Mouse (Mus musculus) intestine, embryonic 14.5 days (tissue): ENCODE measurements at regions not wholly inside any gene's neighbourhood (a gene's known extent, or its start where the extent isn't known, plus 50 kb on each side); places are given as distances from the start of the nearest gene placed in this dataset.
A peak's percentile ranks its signal among the peaks of the same experiment; 100 is the strongest.

Experiments used
- ATAC-seq: fragments of 200-750 bp; cut with Nextera tagmentation; replicated peaks from 2 replicates; pipeline ENCODE4 v1.8.0; 2017; ENCODE audit warnings: low read depth, moderate number of reproducible peaks, moderate TSS enrichment, moderate library complexity; ENCODE audit not compliant: low FRiP score, low TSS enrichment
- DNase-seq: peaks from one replicate; pipeline ENCODE4 v3.0.0-alpha.2; 2018; ENCODE audit warnings: low spot score
- H3K27ac ChIP-seq: fragments of 300-500 bp; sonication (generic); 2 replicates; pipeline ENCODE4 v1.5.1; 2014; ENCODE audit warnings: low read depth, mild to moderate bottlenecking, control low read depth
- H3K27me3 ChIP-seq: fragments of 300-500 bp; sonication (generic); replicated peaks from 2 replicates; pipeline ENCODE4 v1.6.1; 2014; ENCODE audit warnings: low read length, control low read depth; ENCODE audit not compliant: control insufficient read depth, insufficient read depth
- H3K36me3 ChIP-seq: fragments of 300-500 bp; sonication (generic); 2 replicates; pipeline ENCODE4 v1.6.1; 2014; ENCODE audit warnings: low read length, control low read depth; ENCODE audit not compliant: control insufficient read depth, insufficient read depth
- H3K4me1 ChIP-seq: fragments of 300-500 bp; sonication (generic); replicated peaks from 2 replicates; pipeline ENCODE4 v1.6.1; 2014; ENCODE audit warnings: low read length, control low read depth, mixed read lengths; ENCODE audit not compliant: control insufficient read depth, insufficient read depth
- H3K4me2 ChIP-seq: fragments of 300-500 bp; sonication (generic); 2 replicates; pipeline ENCODE4 v1.6.1; 2014; ENCODE audit warnings: low read length
- H3K4me3 ChIP-seq: fragments of 300-500 bp; sonication (generic); 2 replicates; pipeline ENCODE4 v1.5.1; 2014; ENCODE audit warnings: low read depth, low read length, control low read depth, mixed read lengths
- H3K9ac ChIP-seq: fragments of 300-500 bp; sonication (generic); 2 replicates; pipeline ENCODE4 v1.6.1; 2014; ENCODE audit warnings: mild to moderate bottlenecking, low read length
- H3K9me3 ChIP-seq: fragments of 300-500 bp; sonication (generic); 2 replicates; pipeline ENCODE4 v1.6.1; 2016; ENCODE audit warnings: low read length, control low read depth; ENCODE audit not compliant: control insufficient read depth
- WGBS: fragments of 180-500 bp; shearing (Covaris S2); extraction: QIAGEN DNeasy Blood & Tissue Kit; methylation state at CpG from one replicate; pipeline ENCODE4 v1.1.7; 2014; 5-methylcytosine and 5-hydroxymethylcytosine counted together

DNA sequence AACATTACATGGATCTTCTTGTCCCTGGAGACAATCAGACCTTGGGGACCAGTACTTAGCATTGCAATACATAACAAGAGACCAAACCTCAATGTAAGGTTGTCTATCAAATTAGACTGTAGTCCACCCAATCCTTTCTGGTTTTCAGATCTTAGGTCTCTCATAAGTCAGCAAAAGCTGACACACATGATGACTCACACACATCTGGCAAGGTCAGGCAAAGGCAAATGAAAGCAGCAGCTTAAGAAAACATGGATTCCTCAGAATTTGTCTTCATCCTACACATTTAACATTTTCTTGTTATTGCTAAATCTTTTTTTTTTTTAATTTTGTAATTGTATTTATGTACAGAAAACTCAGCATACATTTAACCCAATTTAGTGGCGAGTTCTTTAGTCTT lies 52.0 kb downstream of the Gm11983 start:
- H3K27ac ChIP-seq, result no peak overlapping the region
- no peaks in the 10 kb centered on the region for H3K27me3 ChIP-seq
- H3K4me3 ChIP-seq, result no peak overlapping the region
- no peaks in the 10 kb centered on the region for H3K36me3 ChIP-seq
- no peak for DNase-seq
- H3K4me1 ChIP-seq, result no peaks in the 10 kb centered on the region
- 100% methylated on average over 1 of the region's 1 CpGs for WGBS
- H3K9me3 ChIP-seq, result no peaks in the 10 kb centered on the region
- H3K4me2 ChIP-seq, result no peak overlapping the region
- H3K9ac ChIP-seq, result no peak overlapping the region
- no peak for ATAC-seq

DNA sequence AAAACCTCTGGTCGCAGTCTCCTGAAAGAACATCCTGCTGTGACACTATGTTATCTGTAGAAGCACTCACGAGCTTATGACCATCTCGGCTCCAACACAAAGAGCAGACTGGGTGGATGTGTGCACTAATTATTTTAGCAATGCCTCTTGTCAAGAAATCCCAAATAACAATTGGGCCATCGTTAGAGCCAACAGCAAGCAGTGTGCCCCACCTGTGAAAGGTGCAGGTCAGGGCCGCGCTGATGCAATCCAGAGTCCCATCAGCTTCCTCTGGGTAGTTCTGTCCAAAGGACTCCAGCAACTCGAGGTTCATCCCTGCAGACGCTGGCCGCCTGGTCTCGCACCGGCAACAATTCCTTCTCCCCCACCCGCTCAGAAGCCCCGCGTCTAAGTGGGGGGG lies 54.6 kb downstream of the Gm11983 start:
- no peak overlapping the region for H3K9ac ChIP-seq
- no peaks in the 10 kb centered on the region for H3K36me3 ChIP-seq
- H3K4me1 ChIP-seq, result no peaks in the 10 kb centered on the region
- no peaks in the 10 kb centered on the region for H3K9me3 ChIP-seq
- 87% methylated on average over 14 of the region's 14 CpGs for WGBS
- H3K4me2 ChIP-seq, result no peak overlapping the region
- ATAC-seq (no peak), DNase-seq (no peak)
- no peak overlapping the region for H3K27ac ChIP-seq
- no peak overlapping the region for H3K4me3 ChIP-seq
- no peaks in the 10 kb centered on the region for H3K27me3 ChIP-seq

DNA sequence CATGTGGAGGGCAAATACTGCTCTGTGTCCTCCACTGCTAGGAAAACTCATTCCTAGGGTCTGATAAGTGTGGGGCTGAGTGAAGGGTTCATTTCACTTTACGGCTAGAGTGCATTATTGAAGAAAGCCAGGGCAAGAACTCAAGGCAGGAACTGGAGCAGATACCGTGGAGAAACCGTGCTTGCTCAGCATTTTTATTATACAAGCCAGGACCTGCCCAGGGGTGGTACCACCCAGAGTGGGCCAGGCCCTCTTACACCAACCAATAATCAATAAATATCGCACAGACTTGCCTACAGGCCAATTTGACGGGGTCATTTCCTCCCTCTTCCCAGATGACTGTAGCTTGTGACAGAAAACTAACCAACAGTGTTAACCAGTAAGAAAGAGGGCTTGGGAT lies 57.7 kb downstream of the Gm11983 start:
- no peaks in the 10 kb centered on the region for H3K9me3 ChIP-seq
- H3K27ac ChIP-seq, result no peak overlapping the region
- no peaks in the 10 kb centered on the region for H3K36me3 ChIP-seq
- DNase-seq, result no peak
- H3K4me3 ChIP-seq, result no peak overlapping the region
- H3K4me2 ChIP-seq, result no peak overlapping the region
- 70% methylated on average over 5 of the region's 5 CpGs for WGBS
- H3K9ac ChIP-seq, result no peak overlapping the region
- H3K4me1 ChIP-seq, result peaks cover 5% of the 10 kb centered on the region; the same call in 1 of the 2 replicates
- H3K27me3 ChIP-seq, result no peaks in the 10 kb centered on the region
- no peak for ATAC-seq

DNA sequence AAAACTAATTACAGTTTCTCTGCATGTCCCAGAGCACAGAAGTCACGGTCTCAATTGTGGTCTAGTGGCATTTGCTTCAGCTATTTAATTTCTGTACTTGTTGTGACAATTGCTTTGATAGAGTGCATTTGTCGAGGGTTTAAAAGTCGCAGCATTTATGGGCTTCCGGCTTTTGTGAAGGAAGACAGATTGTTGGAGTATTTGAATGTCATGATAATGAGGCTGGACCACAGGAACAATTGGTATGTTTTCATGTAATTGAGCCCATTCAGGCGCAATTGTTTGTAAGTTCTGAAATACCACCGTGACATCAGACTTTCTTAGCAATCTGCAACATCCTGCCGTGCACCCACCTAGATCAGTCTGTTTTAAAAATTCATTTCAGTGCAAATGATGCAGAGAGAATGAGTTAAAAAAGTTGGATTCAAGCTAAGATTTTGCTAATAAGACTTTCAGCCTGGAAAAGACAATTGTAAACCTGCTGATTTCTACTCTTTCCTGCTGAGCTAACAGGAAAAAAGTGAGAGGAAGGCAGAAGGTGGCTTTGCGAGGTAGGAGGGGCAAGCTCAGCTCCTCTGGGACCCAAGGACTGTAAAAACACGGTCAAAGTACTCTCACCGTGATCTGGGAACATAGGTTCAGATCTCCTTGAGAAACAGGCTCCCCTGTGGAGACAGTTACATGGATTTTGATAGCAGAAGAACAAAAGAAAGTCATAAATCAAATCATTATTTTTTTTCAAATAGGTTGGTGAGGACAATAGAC lies 58.7 kb downstream of the Gm11983 start:
- Histone ChIP-seq H3K36me3 (no peaks in the 10 kb centered on the region), H3K9me3 (no peaks in the 10 kb centered on the region), H3K4me2 (no peak overlapping the region), H3K4me1 (peaks cover 7% of the 10 kb centered on the region; the same call in 1 of the 2 replicates), H3K27ac (no peak overlapping the region), H3K9ac (no peak overlapping the region), H3K4me3 (no peak overlapping the region), H3K27me3 (no peaks in the 10 kb centered on the region)
- DNase-seq, result no peak
- ATAC-seq, result no peak
- 54% methylated on average over 10 of the region's 10 CpGs for WGBS

DNA sequence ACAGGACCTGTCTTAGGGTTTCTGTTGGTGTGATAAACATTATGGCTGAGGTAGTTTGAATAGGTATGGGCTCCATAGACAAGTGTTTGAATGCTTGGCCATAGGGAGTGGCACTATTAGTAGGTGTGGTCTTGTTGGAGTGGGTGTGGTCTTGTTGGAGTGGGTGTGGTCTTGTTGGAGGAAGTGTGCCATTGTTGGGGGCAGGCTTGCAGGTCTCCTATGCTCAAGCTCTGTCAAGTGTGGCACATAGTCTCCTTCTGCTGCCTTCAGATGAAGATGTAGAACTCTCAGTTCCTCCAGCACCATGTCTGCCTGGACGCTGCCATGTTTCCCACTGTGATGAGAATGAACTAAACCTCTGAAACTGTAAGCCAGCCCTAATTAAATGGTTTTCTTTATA lies 59.9 kb downstream of the Gm11983 start:
- H3K27me3 ChIP-seq, result no peaks in the 10 kb centered on the region
- no peak overlapping the region for H3K9ac ChIP-seq
- H3K27ac ChIP-seq, result no peak overlapping the region
- no peak overlapping the region for H3K4me3 ChIP-seq
- DNase-seq (no peak), ATAC-seq (no peak)
- no peaks in the 10 kb centered on the region for H3K36me3 ChIP-seq
- peaks cover 7% of the 10 kb centered on the region; the same call in 1 of the 2 replicates for H3K4me1 ChIP-seq
- WGBS, result 96% methylated on average over 1 of the region's 1 CpGs
- no peak overlapping the region for H3K4me2 ChIP-seq
- H3K9me3 ChIP-seq, result no peaks in the 10 kb centered on the region

DNA sequence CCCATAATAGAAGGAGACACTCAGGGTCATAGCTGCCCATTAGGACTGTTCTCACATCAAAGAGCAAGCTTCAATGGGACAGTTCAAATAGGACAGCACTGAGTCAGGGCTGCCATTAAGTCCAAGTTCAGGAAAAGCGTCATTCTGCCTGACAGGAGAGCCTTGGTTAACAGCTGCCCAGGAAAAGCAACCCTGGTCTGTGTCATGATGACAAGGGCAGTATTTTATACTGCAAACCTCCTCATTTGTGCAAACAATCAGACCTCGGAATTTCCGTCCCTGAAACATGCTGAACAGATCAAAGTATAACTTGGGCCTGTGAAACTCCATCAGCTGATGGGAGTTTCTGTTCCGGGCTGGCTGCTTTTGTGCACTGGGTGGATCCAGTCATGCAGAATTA lies 62.8 kb downstream of the Gm11983 start:
- WGBS, result 13% methylated on average over 4 of the region's 4 CpGs

DNA sequence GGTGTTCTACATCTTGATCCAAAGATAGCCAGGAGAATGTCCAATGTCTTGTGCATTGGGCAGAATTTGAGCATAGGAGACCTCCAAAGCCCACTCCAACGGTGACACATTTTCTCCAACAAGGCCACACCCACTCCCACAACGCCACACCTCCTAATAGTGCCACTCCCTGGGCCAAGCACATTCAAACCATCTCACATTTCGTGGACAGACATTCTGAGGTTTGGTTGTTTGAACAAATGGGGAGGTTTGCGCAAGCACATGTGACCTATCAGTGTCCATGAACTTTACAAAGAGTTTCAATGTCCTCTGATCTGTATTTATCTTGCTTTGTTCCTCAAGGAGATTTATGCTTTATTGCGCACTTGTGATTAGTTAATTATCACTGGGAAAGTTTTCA lies 63.5 kb downstream of the Gm11983 start:
- whole genome bisulfite sequencing, result 81% methylated on average over 5 of the region's 5 CpGs
- peaks cover 7% of the 10 kb centered on the region; the same call in 1 of the 2 replicates for H3K4me1 ChIP-seq
- no peaks in the 10 kb centered on the region for H3K9me3 ChIP-seq
- ATAC-seq (peak; percentile 41; the same call in 1 of the 2 replicates), DNase-seq (no peak)
- no peak overlapping the region for H3K27ac ChIP-seq
- no peak overlapping the region for H3K4me2 ChIP-seq
- no peaks in the 10 kb centered on the region for H3K27me3 ChIP-seq
- no peak overlapping the region for H3K9ac ChIP-seq
- no peak overlapping the region for H3K4me3 ChIP-seq
- H3K36me3 ChIP-seq, result no peaks in the 10 kb centered on the region

More for the DNA sequence above, 62.8 kb downstream of the Gm11983 start:
- ATAC-seq (no peak; the same call in 1 of the 2 replicates), DNase-seq (no peak)
- H3K36me3 ChIP-seq, result no peaks in the 10 kb centered on the region
- H3K27me3 ChIP-seq, result no peaks in the 10 kb centered on the region
- no peaks in the 10 kb centered on the region for H3K9me3 ChIP-seq
- no peak overlapping the region for H3K4me3 ChIP-seq
- peaks cover 7% of the 10 kb centered on the region; the same call in 1 of the 2 replicates for H3K4me1 ChIP-seq
- H3K4me2 ChIP-seq, result no peak overlapping the region
- peak overlapping the region; percentile 17; the same call in 1 of the 2 replicates for H3K27ac ChIP-seq
- H3K9ac ChIP-seq, result no peak overlapping the region

DNA sequence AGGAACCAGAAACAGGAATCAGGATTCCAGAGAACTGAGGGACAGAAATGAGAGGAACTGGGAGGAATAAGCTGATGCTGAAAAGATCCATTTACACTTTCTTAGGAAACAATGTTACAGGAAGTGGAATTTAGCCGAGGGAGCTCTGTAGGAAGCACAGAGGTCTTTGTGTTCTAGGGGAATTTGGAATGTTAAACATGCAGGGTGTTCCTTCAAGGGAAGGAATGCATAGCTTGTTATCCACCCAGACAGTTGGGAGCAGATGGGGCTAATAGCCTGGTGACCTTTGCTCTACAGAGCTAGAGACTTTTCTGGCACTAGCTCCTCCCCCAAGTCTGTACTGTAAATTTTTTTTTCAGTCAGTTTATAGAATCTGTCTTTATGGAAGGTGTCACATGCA lies 64.1 kb downstream of the Gm11983 start:
- ATAC-seq (no peak), DNase-seq (no peak)
- Histone ChIP-seq H3K36me3 (no peaks in the 10 kb centered on the region), H3K4me3 (no peak overlapping the region), H3K4me2 (no peak overlapping the region), H3K27ac (no peak overlapping the region), H3K9me3 (no peaks in the 10 kb centered on the region), H3K27me3 (no peaks in the 10 kb centered on the region), H3K9ac (no peak overlapping the region), H3K4me1 (peaks cover 7% of the 10 kb centered on the region; the same call in 1 of the 2 replicates)
- WGBS, result 3% methylated on average over 1 of the region's 1 CpGs

DNA sequence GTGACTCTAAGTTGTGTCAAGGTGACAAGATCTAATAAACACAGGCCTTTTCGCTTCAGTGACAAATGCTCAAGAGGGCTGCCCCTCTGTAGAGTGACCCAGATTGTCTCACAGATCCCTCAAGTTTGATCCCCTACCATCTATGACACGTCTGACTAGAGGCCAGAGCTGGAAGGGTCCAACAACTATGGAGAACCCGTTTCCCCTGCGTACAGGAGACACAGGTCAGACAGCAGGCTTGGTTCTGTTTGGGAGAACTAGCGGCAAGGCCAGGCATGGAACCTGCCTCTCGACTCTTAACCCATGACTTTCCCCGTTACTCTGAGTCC lies 68.1 kb downstream of the Gm11983 start:
- H3K9ac ChIP-seq, result no peak overlapping the region
- H3K4me1 ChIP-seq, result no peaks in the 10 kb centered on the region; the same call in 1 of the 2 replicates
- no peaks in the 10 kb centered on the region for H3K27me3 ChIP-seq
- no peak overlapping the region for H3K4me3 ChIP-seq
- H3K9me3 ChIP-seq, result no peaks in the 10 kb centered on the region
- WGBS, result 76% methylated on average over 7 of the region's 7 CpGs
- no peak overlapping the region for H3K27ac ChIP-seq
- H3K36me3 ChIP-seq, result no peaks in the 10 kb centered on the region
- ATAC-seq, result no peak
- no peak overlapping the region for H3K4me2 ChIP-seq
- DNase-seq, result no peak
